Mouse (Mus musculus) liver, postnatal 0 days (tissue): ENCODE data around the gene Duox2.

Experiments used
- CTCF ChIP-seq: sonication (generic); IDR thresholded peaks from 2 replicates; pipeline ENCODE4 v1.5.1; 2016; ENCODE audit warnings: antibody characterized with exemption, low read depth
- EP300 ChIP-seq: IDR thresholded peaks from 2 replicates; pipeline ENCODE4 v1.6.1; 2016; ENCODE audit warnings: antibody characterized with exemption, low read depth, mild to moderate bottlenecking

- no peak for TF ChIP-seq CTCF
- no peak for TF ChIP-seq EP300
Observed at GRCm38 (mm10) chr2:122305097-122305892, 7.0 kb upstream of the Duox2 start.
